8 mouse cellular contexts compared by ENCODE assay signal in genomic region chr1:192854819-192855271, GRCm38 (mm10). TPM values are rescaled to one million over a fixed set of nuclear protein-coding genes. Genes with fewer than 3 reads are reported as not detected.
A peak's percentile ranks its signal among the peaks of the same experiment; 100 is the strongest.
DNase-seq lines count a peak whose midpoint lies in the region; ATAC-seq and TF ChIP-seq lines count a peak whose summit lies in the region.

No protein-coding gene starts in this region.

- H3K4me2 ChIP-seq in liver, embryonic 16.5 days (ENCODE audit: low read depth, low read length), result peak overlapping the region; percentile 64

- TF ChIP-seq CTCF in liver, adult 2 months (IDR thresholded peaks at IDR 0.05; ENCODE audit: low read depth, low read length), result no peak
- 0 out of 2 replicates have a peak, but pooled peaks have one; percentile 21 for TF ChIP-seq CTCF in heart, adult 2 months (IDR thresholded peaks at IDR 0.05)
- no peak for TF ChIP-seq CTCF in kidney, adult 2 months (conservative IDR thresholded peaks at IDR 0.05; ENCODE audit: insufficient read depth, insufficient read length, low read depth, low read length)

- TF ChIP-seq EP300 in heart, adult 2 months (IDR thresholded peaks at IDR 0.05; ENCODE audit: insufficient read depth, low read depth, low read length), result no peak

- peak overlapping the region; percentile 47; the same call in 1 of the 2 replicates for H3K9ac ChIP-seq in liver, adult 2 months (ENCODE audit: low read depth, low read length)
- H3K9ac ChIP-seq in heart, adult 2 months (ENCODE audit: low read depth, low read length), result peak overlapping the region; percentile 79
- no peak overlapping the region for H3K9ac ChIP-seq in liver, embryonic 16.5 days (ENCODE audit: low read depth, low read length)

- H3K27ac ChIP-seq in liver, adult 2 months (replicated peaks; ENCODE audit: insufficient read depth, low read depth, low read length), result no peak overlapping the region
- H3K27ac ChIP-seq in embryonic facial prominence, embryonic 10.5 days (replicated peaks), result peak overlapping the region; percentile 98
- H3K27ac ChIP-seq in heart, adult 2 months, result peak overlapping the region; percentile 81
- no peak overlapping the region for H3K27ac ChIP-seq in kidney, adult 2 months (ENCODE audit: insufficient read depth, low read depth, low read length)
- H3K27ac ChIP-seq in liver, embryonic 16.5 days (ENCODE audit: low read length), result no peak overlapping the region

- no peaks in the 10 kb centered on the region for H3K9me3 ChIP-seq in embryonic facial prominence, embryonic 10.5 days
- no peaks in the 10 kb centered on the region for H3K9me3 ChIP-seq in liver, embryonic 16.5 days (replicated peaks; ENCODE audit: control insufficient read depth, low read length)

- no peaks in the 10 kb centered on the region for H3K36me3 ChIP-seq in liver, adult 2 months (ENCODE audit: control insufficient read depth, insufficient read depth, low read length)
- peaks cover 9% of the 10 kb centered on the region for H3K36me3 ChIP-seq in embryonic facial prominence, embryonic 10.5 days (replicated peaks)
- H3K36me3 ChIP-seq in heart, adult 2 months (ENCODE audit: control insufficient read depth, insufficient read depth, low read length), result no peaks in the 10 kb centered on the region
- no peaks in the 10 kb centered on the region for H3K36me3 ChIP-seq in kidney, adult 2 months (ENCODE audit: control insufficient read depth, insufficient read depth, low read length)
- no peaks in the 10 kb centered on the region for H3K36me3 ChIP-seq in liver, embryonic 16.5 days (ENCODE audit: control insufficient read depth, insufficient read depth)

- WGBS in liver, adult 2 months, result under 1% methylated on average over 45 of the region's 45 CpGs
- under 1% methylated on average over 45 of the region's 45 CpGs for WGBS in embryonic facial prominence, embryonic 10.5 days
- under 1% methylated on average over 44 of the region's 45 CpGs for WGBS in heart, adult 2 months
- WGBS in kidney, adult 2 months, result 2% methylated on average over 38 of the region's 45 CpGs
- WGBS in liver, embryonic 16.5 days (ENCODE audit: insufficient replicate concordance), result under 1% methylated on average over 39 of the region's 45 CpGs

- no peaks in the 10 kb centered on the region for H3K4me1 ChIP-seq in liver, adult 2 months (ENCODE audit: control insufficient read depth, insufficient read depth, low read length)
- H3K4me1 ChIP-seq in embryonic facial prominence, embryonic 10.5 days, result peaks cover 65% of the 10 kb centered on the region
- peaks cover 7% of the 10 kb centered on the region for H3K4me1 ChIP-seq in heart, adult 2 months (ENCODE audit: control insufficient read depth, insufficient read depth, low read length)
- H3K4me1 ChIP-seq in kidney, adult 2 months (ENCODE audit: control insufficient read depth, insufficient read depth, low read length), result peaks cover 3% of the 10 kb centered on the region
- no peaks in the 10 kb centered on the region for H3K4me1 ChIP-seq in liver, embryonic 16.5 days (ENCODE audit: control insufficient read depth, low read depth, low read length)

- no peak for TF ChIP-seq POLR2A in liver, adult 2 months (IDR thresholded peaks at IDR 0.05; ENCODE audit: extremely low read depth, insufficient read depth, low read length)
- TF ChIP-seq POLR2A in heart, adult 2 months (IDR thresholded peaks at IDR 0.05; ENCODE audit: insufficient read depth, low read depth, low read length), result no peak
- no peak for TF ChIP-seq POLR2A in kidney, adult 2 months (IDR thresholded peaks at IDR 0.05; ENCODE audit: low read depth, low read length)

- H3K27me3 ChIP-seq in liver, adult 2 months (ENCODE audit: control insufficient read depth, insufficient read depth, low read length), result peaks cover 9% of the 10 kb centered on the region
- peaks cover 87% of the 10 kb centered on the region for H3K27me3 ChIP-seq in embryonic facial prominence, embryonic 10.5 days (replicated peaks; ENCODE audit: low read depth, poor library complexity, severe bottlenecking)
- H3K27me3 ChIP-seq in heart, adult 2 months (ENCODE audit: control insufficient read depth, insufficient read depth, low read length), result no peaks in the 10 kb centered on the region
- H3K27me3 ChIP-seq in kidney, adult 2 months (replicated peaks; ENCODE audit: control insufficient read depth, insufficient read depth, low read length), result no peaks in the 10 kb centered on the region
- peaks cover 73% of the 10 kb centered on the region for H3K27me3 ChIP-seq in liver, embryonic 16.5 days (ENCODE audit: control insufficient read depth, insufficient read depth, low read depth, low read length)

- intact Hi-C loops in heart, adult 2 months (cut with DNase I), result loop anchor here (1.0 to 2.0 kb wide), 2 partner anchors 33 to 68 kb away; no protein-coding TSS in a partner anchor

- no peak for DNase-seq in liver, adult 2 months (ENCODE audit: extremely low read depth, low read depth, low spot score)
- no peak for DNase-seq in liver
- DNase-seq in embryonic facial prominence, embryonic 10.5 days (ENCODE audit: low spot score), result peak; percentile 78
- DNase-seq in heart, adult 2 months, result peak; percentile 75 to 79
- peak; percentile 45 for DNase-seq in kidney, adult 2 months
- peak; percentile 41 for DNase-seq in ovary, postnatal 10 days (ENCODE audit: low spot score)
- peak; percentile 56 to 67 for DNase-seq in urinary bladder, postnatal 4 days (ENCODE audit: low spot score in 2 of 2)

- H3K4me3 ChIP-seq in liver, adult 2 months (ENCODE audit: insufficient read depth, low read depth, low read length), result peak overlapping the region; percentile 37; the same call in 1 of the 2 replicates
- peak overlapping the region; percentile 94 for H3K4me3 ChIP-seq in embryonic facial prominence, embryonic 10.5 days
- peak overlapping the region; percentile 58 for H3K4me3 ChIP-seq in heart, adult 2 months
- peak overlapping the region; percentile 71 for H3K4me3 ChIP-seq in kidney, adult 2 months (ENCODE audit: insufficient read depth, low read depth, low read length)
- peak overlapping the region; percentile 52 for H3K4me3 ChIP-seq in liver, embryonic 16.5 days (ENCODE audit: low read depth, low read length)

- H3K79me2 ChIP-seq in liver, adult 2 months (ENCODE audit: control insufficient read depth, insufficient read depth, low read length), result no peaks in the 10 kb centered on the region
- H3K79me2 ChIP-seq in heart, adult 2 months (replicated peaks; ENCODE audit: control insufficient read depth, insufficient read depth, low read length), result no peaks in the 10 kb centered on the region

- no peak for ATAC-seq in liver, embryonic 16.5 days (ENCODE audit: low read depth)

RNA-seq across cellular contexts. Expression of gene Sertad4, which starts 0.7 kb away (rescaled TPM):
- total RNA-seq in liver, adult 2 months (2014; rRNA removed), result 0.07 TPM in 1 of 2 replicates, not detected in the other
- 0.06 and 0.07 TPM in 2 replicates for polyA plus RNA-seq in liver, adult 2 months (2012; rRNA removed)
- 23.6 and 33.4 TPM in 2 replicates for polyA plus RNA-seq in embryonic facial prominence, embryonic 10.5 days (2016; fragmentation: Nextera tagmentation; extraction: Ambion mirVana)
- 1 to 10 TPM; 3.3 to 3.9 TPM for total RNA-seq in heart, adult 2 months (2021)
- polyA plus RNA-seq in heart, adult 2 months (2012; rRNA removed), result 4.1 and 7.8 TPM in 2 replicates
- 1.6 and 2.6 TPM in 2 replicates for polyA plus RNA-seq in kidney, adult 2 months (2012; rRNA removed)
- 0.07 and 0.22 TPM in 2 replicates for polyA plus RNA-seq in liver, embryonic 16.5 days (2015; fragmentation: Nextera tagmentation; extraction: Ambion mirVana)

Comparison
In these comparisons a context has a peak if more than half of its experiments do, and no peak if none do; other contexts are left out.
1. DNase-seq: peak in embryonic facial prominence, embryonic 10.5 days (single experiment), heart, adult 2 months (2 of 2), kidney, adult 2 months (single experiment), ovary, postnatal 10 days (single experiment) and urinary bladder, postnatal 4 days (2 of 2); none in liver, adult 2 months (single experiment) and liver (single experiment).
2. H3K27ac ChIP-seq: peak in embryonic facial prominence, embryonic 10.5 days (single experiment) and heart, adult 2 months (single experiment); none in liver, adult 2 months (single experiment), kidney, adult 2 months (single experiment) and liver, embryonic 16.5 days (single experiment).
3. H3K4me3 ChIP-seq: peak in every context shown above with its lines; median percentile 94 in embryonic facial prominence, embryonic 10.5 days; 71 in kidney, adult 2 months; 58 in heart, adult 2 months; 52 in liver, embryonic 16.5 days; 37 in liver, adult 2 months.